Mouse (Mus musculus) gastrocnemius, adult 8-10 months (tissue): Measurements from ENCODE around the gene Trpv4. TPM values are rescaled to one million over a fixed set of nuclear protein-coding genes. Genes with fewer than 3 reads are reported as not detected.

Source experiments
- total RNA-seq, 4 experiments: library from RNA; stranded (reverse); gene quantifications; 2 replicates each; pipeline ENCODE4 v1.2.4; 2022

Trpv4 gene
- total RNA-seq, 4 experiments from 2014 or later = 1.3 to 1.7 (median 1.3) TPM

Other genes starting within 250 kb of the Trpv4 start
- gene Mmab, start 214.4 kb downstream of the Trpv4 start, total RNA-seq = 10 to 100 TPM; 18.3 to 21.1 (median 19.5) TPM
- gene Mvk, start 214.2 kb downstream of the Trpv4 start, total RNA-seq = 10 to 100 TPM in 3 of 4 experiments, 1 to 10 TPM in 1; 9.9 to 11.0 (median 10.4) TPM
- under 1 TPM; 0.07 to 0.34 (median 0.30) TPM for gene Fam222a, start 90.4 kb downstream of the Trpv4 start, total RNA-seq
- gene Gltp, start 32.6 kb upstream of the Trpv4 start, total RNA-seq = 1 to 10 TPM; 4.9 to 8.5 (median 6.7) TPM
- 1 to 10 TPM; 3.1 to 3.9 (median 3.4) TPM for gene Tchp, start 49.3 kb upstream of the Trpv4 start, total RNA-seq
- gene Ankrd13a, start 116.3 kb upstream of the Trpv4 start, total RNA-seq = 10 to 100 TPM; 12.8 to 15.7 (median 14.4) TPM
- 10 to 100 TPM; 12.7 to 19.4 (median 16.6) TPM for gene Git2, start 117.1 kb upstream of the Trpv4 start, total RNA-seq
- gene 1500011B03Rik, start 165.0 kb upstream of the Trpv4 start, total RNA-seq = 1 to 10 TPM; 2.1 to 6.2 (median 3.1) TPM
- not detected for gene 4930519G04Rik, start 195.2 kb upstream of the Trpv4 start, total RNA-seq
- not detected for gene Gm9936, start 200.3 kb upstream of the Trpv4 start, total RNA-seq
- gene Oasl2, start 238.5 kb upstream of the Trpv4 start, total RNA-seq = 1 to 10 TPM in 2 of 4 experiments, under 1 TPM in 2; 0.19 to 1.6 (median 0.86) TPM